Mouse (Mus musculus): ENCODE data around the gene Gm44790. TPM values are rescaled to one million over a fixed set of nuclear protein-coding genes. Genes with fewer than 3 reads are reported as not detected.

Gm44790 gene
- total RNA-seq, 1 experiment = 0.31 TPM

GRCm38 (mm10) chr6:86479311-86479710 is 52.9 kb downstream of the Gm44790 start:
- 0 out of 4 replicates have a peak, but pooled peaks cover 0 to 1% of the 10 kb centered on the region in 2 experiments for H3K4me1 ChIP-seq (ENCODE audit: control insufficient read depth in 2 of 2, insufficient read depth in 2 of 2, low read length in 2 of 2, poor library complexity in 1 of 2)
- no peaks in the 10 kb centered on the region for H3K9me3 ChIP-seq (ENCODE audit: control insufficient read depth, insufficient read depth, low read depth, low read length)
- H3K36me3 ChIP-seq (ENCODE audit: control insufficient read depth, insufficient read depth, low read length, poor library complexity, severe bottlenecking) = no peaks in the 10 kb centered on the region
- H3K27ac ChIP-seq (ENCODE audit: insufficient read depth, low read depth, low read length, poor library complexity, severe bottlenecking) = no peak overlapping the region
- no peak overlapping the region for H3K9ac ChIP-seq (ENCODE audit: insufficient read depth, low read depth, low read length, poor library complexity, severe bottlenecking)
- no peak for TF ChIP-seq ZNF384 (IDR thresholded peaks at IDR 0.05; ENCODE audit: low read depth, low read length)
- TF ChIP-seq ZC3H11A (IDR thresholded peaks at IDR 0.05; ENCODE audit: borderline replicate concordance, low read depth, low read length) = no peak
- no peak for TF ChIP-seq HCFC1 (IDR thresholded peaks at IDR 0.05; ENCODE audit: borderline replicate concordance, insufficient read depth, low read length)
- no peak for TF ChIP-seq CHD2 (IDR thresholded peaks at IDR 0.05; ENCODE audit: low read depth, low read length)
- TF ChIP-seq MAFK (IDR thresholded peaks at IDR 0.05; ENCODE audit: insufficient read depth, low read depth, low read length) = no peak
- no peak overlapping the region for H3K4me3 ChIP-seq (ENCODE audit: insufficient read depth in 1 of 2, low read depth in 1 of 2, low read length in 2 of 2, poor library complexity in 1 of 2, severe bottlenecking in 1 of 2)
- DNase-seq (ENCODE audit: low read depth, low spot score) = no peak
- in situ Hi-C loops (cut with MboI; ENCODE audit: low sequenced_read_pairs in 2 of 2, unreplicated experiment in 2 of 2) = no loop called here

- in situ Hi-C loops (cut with MboI; ENCODE audit: low sequenced_read_pairs in 2 of 2, unreplicated experiment in 2 of 2) = no loop called here
- Histone ChIP-seq H3K4me3 (ENCODE audit: insufficient read depth in 1 of 2, low read depth in 1 of 2, low read length in 2 of 2, poor library complexity in 1 of 2, severe bottlenecking in 1 of 2) (no peak overlapping the region), H3K9me3 (ENCODE audit: control insufficient read depth, insufficient read depth, low read depth, low read length) (no peaks in the 10 kb centered on the region), H3K36me3 (ENCODE audit: control insufficient read depth, insufficient read depth, low read length, poor library complexity, severe bottlenecking) (no peaks in the 10 kb centered on the region), H3K4me1 (ENCODE audit: control insufficient read depth in 2 of 2, insufficient read depth in 2 of 2, low read length in 2 of 2, poor library complexity in 1 of 2) (0 out of 4 replicates have a peak, but pooled peaks cover 0 to 1% of the 10 kb centered on the region in 2 experiments), H3K9ac (ENCODE audit: insufficient read depth, low read depth, low read length, poor library complexity, severe bottlenecking) (no peak overlapping the region), H3K27ac (ENCODE audit: insufficient read depth, low read depth, low read length, poor library complexity, severe bottlenecking) (no peak overlapping the region)
- no peak for TF ChIP-seq ZNF384 (IDR thresholded peaks at IDR 0.05; ENCODE audit: low read depth, low read length)
- no peak for DNase-seq (ENCODE audit: low read depth, low spot score)
These were observed 53.3 kb downstream of the Gm44790 start for GRCm38 (mm10) chr6:86479816-86480188.

GRCm38 (mm10) chr6:86480189-86480831 is 53.9 kb downstream of the Gm44790 start:
- no peak overlapping the region for H3K27ac ChIP-seq (ENCODE audit: insufficient read depth, low read depth, low read length, poor library complexity, severe bottlenecking)
- H3K4me1 ChIP-seq (ENCODE audit: control insufficient read depth in 2 of 2, insufficient read depth in 2 of 2, low read length in 2 of 2, poor library complexity in 1 of 2) = 0 out of 4 replicates have a peak, but pooled peaks cover 0 to 1% of the 10 kb centered on the region in 2 experiments
- in situ Hi-C loops (cut with MboI; ENCODE audit: low sequenced_read_pairs in 2 of 2, unreplicated experiment in 2 of 2) = no loop called here
- no peak for DNase-seq (ENCODE audit: low read depth, low spot score)
- no peaks in the 10 kb centered on the region for H3K9me3 ChIP-seq (ENCODE audit: control insufficient read depth, insufficient read depth, low read depth, low read length)
- no peak overlapping the region for H3K9ac ChIP-seq (ENCODE audit: insufficient read depth, low read depth, low read length, poor library complexity, severe bottlenecking)
- no peak for TF ChIP-seq ZNF384 (IDR thresholded peaks at IDR 0.05; ENCODE audit: low read depth, low read length)
- no peak for TF ChIP-seq MAFK (IDR thresholded peaks at IDR 0.05; ENCODE audit: insufficient read depth, low read depth, low read length)
- TF ChIP-seq ZC3H11A (IDR thresholded peaks at IDR 0.05; ENCODE audit: borderline replicate concordance, low read depth, low read length) = no peak
- no peak for TF ChIP-seq HCFC1 (IDR thresholded peaks at IDR 0.05; ENCODE audit: borderline replicate concordance, insufficient read depth, low read length)
- H3K36me3 ChIP-seq (ENCODE audit: control insufficient read depth, insufficient read depth, low read length, poor library complexity, severe bottlenecking) = no peaks in the 10 kb centered on the region
- no peak overlapping the region for H3K4me3 ChIP-seq (ENCODE audit: insufficient read depth in 1 of 2, low read depth in 1 of 2, low read length in 2 of 2, poor library complexity in 1 of 2, severe bottlenecking in 1 of 2)

GRCm38 (mm10) chr6:86481871-86482270 is 55.4 kb downstream of the Gm44790 start:
- Histone ChIP-seq H3K9me3 (ENCODE audit: control insufficient read depth, insufficient read depth, low read depth, low read length) (no peaks in the 10 kb centered on the region), H3K36me3 (ENCODE audit: control insufficient read depth, insufficient read depth, low read length, poor library complexity, severe bottlenecking) (no peaks in the 10 kb centered on the region), H3K4me3 (ENCODE audit: insufficient read depth in 1 of 2, low read depth in 1 of 2, low read length in 2 of 2, poor library complexity in 1 of 2, severe bottlenecking in 1 of 2) (no peak overlapping the region), H3K4me1 (ENCODE audit: control insufficient read depth in 2 of 2, insufficient read depth in 2 of 2, low read length in 2 of 2, poor library complexity in 1 of 2) (peaks cover 0 to 5% of the 10 kb centered on the region in 2 experiments; a peak in 1 of 4 replicates), H3K27ac (ENCODE audit: insufficient read depth, low read depth, low read length, poor library complexity, severe bottlenecking) (no peak overlapping the region), H3K9ac (ENCODE audit: insufficient read depth, low read depth, low read length, poor library complexity, severe bottlenecking) (no peak overlapping the region)
- TF ChIP-seq CHD2 (IDR thresholded peaks at IDR 0.05; ENCODE audit: low read depth, low read length) = no peak
- TF ChIP-seq HCFC1 (IDR thresholded peaks at IDR 0.05; ENCODE audit: borderline replicate concordance, insufficient read depth, low read length) = no peak
- TF ChIP-seq ZNF384 (IDR thresholded peaks at IDR 0.05; ENCODE audit: low read depth, low read length) = no peak
- no peak for TF ChIP-seq ZC3H11A (IDR thresholded peaks at IDR 0.05; ENCODE audit: borderline replicate concordance, low read depth, low read length)
- TF ChIP-seq MAFK (IDR thresholded peaks at IDR 0.05; ENCODE audit: insufficient read depth, low read depth, low read length) = no peak
- DNase-seq (ENCODE audit: low read depth, low spot score) = no peak
- in situ Hi-C loops (cut with MboI; ENCODE audit: low sequenced_read_pairs in 2 of 2, unreplicated experiment in 2 of 2) = no loop called here

Data from ES-E14 (cell line).